Mouse (Mus musculus) thymus, postnatal 0 days (tissue): ENCODE results near the gene Arhgap11a. TPM values are rescaled to one million over a fixed set of nuclear protein-coding genes. Genes with fewer than 3 reads are reported as not detected.

ENCODE experiments used
- DNase-seq: peaks from one replicate; pipeline ENCODE4 v3.0.0-alpha.2; 2015; ENCODE audit warnings: low spot score
- polyA plus RNA-seq: library from polyadenylated mRNA; unstranded; fragments of >200 nt; fragmentation: Nextera tagmentation; extraction: Ambion mirVana; gene quantifications from 2 replicates; pipeline ENCODE4 v1.2.1, GENCODE M21; 2015

Arhgap11a gene
- polyA plus RNA-seq, 1 experiment from 2014 or later = 27.4 TPM

- no peak for DNase-seq
Measured at GRCm38 (mm10) chr2:113817681-113818606, 30.5 kb downstream of the Arhgap11a start.

- DNase-seq = peak; percentile 5
Measured at GRCm38 (mm10) chr2:113807640-113808039, 40.8 kb downstream of the Arhgap11a start.

GRCm38 (mm10) chr2:113806851-113807577 lies 41.4 kb downstream of the Arhgap11a start:
- DNase-seq = no peak

GRCm38 (mm10) chr2:113805765-113806164 lies 42.7 kb downstream of the Arhgap11a start:
- no peak for DNase-seq

GRCm38 (mm10) chr2:113803753-113804152 lies 44.7 kb downstream of the Arhgap11a start:
- no peak for DNase-seq

- no peak for DNase-seq
Measured at GRCm38 (mm10) chr2:113800846-113801245, 47.6 kb downstream of the Arhgap11a start.

- no peak for DNase-seq
Measured at GRCm38 (mm10) chr2:113798605-113799004, 49.9 kb downstream of the Arhgap11a start.

GRCm38 (mm10) chr2:113795186-113795585 lies 53.3 kb downstream of the Arhgap11a start:
- no peak for DNase-seq

GRCm38 (mm10) chr2:113793521-113793920 lies 54.9 kb downstream of the Arhgap11a start:
- DNase-seq = no peak

- no peak for DNase-seq
Measured at GRCm38 (mm10) chr2:113788821-113789387, 59.6 kb downstream of the Arhgap11a start.

- no peak for DNase-seq
Measured at GRCm38 (mm10) chr2:113787882-113788281, 60.6 kb downstream of the Arhgap11a start.

GRCm38 (mm10) chr2:113784851-113785250 lies 63.6 kb downstream of the Arhgap11a start:
- DNase-seq = no peak

GRCm38 (mm10) chr2:113781521-113781920 lies 66.9 kb downstream of the Arhgap11a start:
- no peak for DNase-seq

Other genes starting within 250 kb of the Arhgap11a start
- gene Grem1, start 90.0 kb downstream of the Arhgap11a start, polyA plus RNA-seq = 0.22 and 0.31 TPM in 2 replicates
- gene Scg5, start 19.5 kb downstream of the Arhgap11a start, polyA plus RNA-seq = 2.6 and 3.2 TPM in 2 replicates
- gene Gjd2, start 165.0 kb upstream of the Arhgap11a start, polyA plus RNA-seq = not detected in 2 replicates
- gene Actc1, start 204.9 kb upstream of the Arhgap11a start, polyA plus RNA-seq = 5.5 and 6.2 TPM in 2 replicates